ENCODE assay signal across 12 mouse cellular contexts in genomic region chrX:134751910-134752309, GRCm38 (mm10). TPM values are rescaled to one million over a fixed set of nuclear protein-coding genes. Genes with fewer than 3 reads are reported as not detected.
DNase-seq lines count a peak whose midpoint lies in the region; ATAC-seq and TF ChIP-seq lines count a peak whose summit lies in the region.
"Had no signal": no experiment of that assay in that cellular context is flagged by ENCODE, and none has a peak within 500 bp of the region (broad histone marks: within the 10 kb centered on the region; RNA-seq: fewer than 3 reads in every experiment).

No protein-coding gene starts in this region.

- no peaks in the 10 kb centered on the region for H3K9me3 ChIP-seq in heart, embryonic 11.5 days (replicated peaks; ENCODE audit: control insufficient read depth, low read length)
- H3K9me3 ChIP-seq in heart, embryonic 16.5 days (replicated peaks; ENCODE audit: control insufficient read depth, low read length): no peaks in the 10 kb centered on the region
- H3K9me3 ChIP-seq: embryonic facial prominence, embryonic 12.5 days; embryonic facial prominence, embryonic 15.5 days; heart, embryonic 15.5 days; hindbrain, embryonic 12.5 days; hindbrain, embryonic 15.5 days had no signal

- intact Hi-C loops in heart, postnatal 10 days (cut with DNase I): loop anchor here (5.0 kb wide), 1 partner anchor 55 kb away; the partner anchor contains the start of gene Armcx2

- TF ChIP-seq POLR2A in myocyte (IDR thresholded peaks at IDR 0.05; ENCODE audit: insufficient read length, low read depth): no peak

- H3K4me1 ChIP-seq in heart, embryonic 11.5 days (ENCODE audit: control insufficient read depth, insufficient read depth, low read length): no peaks in the 10 kb centered on the region
- peaks cover 6% of the 10 kb centered on the region; the same call in 1 of the 2 replicates for H3K4me1 ChIP-seq in heart, embryonic 16.5 days (ENCODE audit: control insufficient read depth, insufficient read depth, low read length)

- peak overlapping the region; percentile 57 for H3K27ac ChIP-seq in heart, embryonic 11.5 days (ENCODE audit: low read depth, low read length)
- H3K27ac ChIP-seq in heart, embryonic 16.5 days (ENCODE audit: low read length): peak overlapping the region; percentile 74; the same call in 1 of the 2 replicates
- H3K27ac ChIP-seq: hindbrain, embryonic 12.5 days had no signal

- DNase-seq in heart, adult 11 months: no peak
- DNase-seq in heart, postnatal 10 days: no peak
- DNase-seq in A20 (ENCODE audit: low read depth, low spot score): peak; percentile 31
- no peak for DNase-seq in adrenal gland, postnatal 4 days (ENCODE audit: low spot score in 2 of 2)

- H3K4me3 ChIP-seq in heart, embryonic 11.5 days (ENCODE audit: low read depth, low read length): no peak overlapping the region
- no peak overlapping the region for H3K4me3 ChIP-seq in heart, embryonic 16.5 days (ENCODE audit: low read length)
- peak overlapping the region; percentile 31 for H3K4me3 ChIP-seq in myocyte

- H3K79me2 ChIP-seq in myocyte (ENCODE audit: control insufficient read depth, insufficient read depth): no peaks in the 10 kb centered on the region

- no peak overlapping the region for H3K4me2 ChIP-seq in heart, embryonic 11.5 days
- H3K4me2 ChIP-seq in heart, embryonic 16.5 days (ENCODE audit: low read depth, low read length): no peak overlapping the region
- peak overlapping the region; percentile 85 for H3K4me2 ChIP-seq in myocyte (ENCODE audit: low read depth)

- H3K27me3 ChIP-seq in heart, embryonic 11.5 days (ENCODE audit: control insufficient read depth, insufficient read depth, low read length): peaks cover 3% of the 10 kb centered on the region; the same call in 1 of the 2 replicates
- no peaks in the 10 kb centered on the region for H3K27me3 ChIP-seq in heart, embryonic 16.5 days (ENCODE audit: control insufficient read depth, insufficient read depth, low read length)
- H3K27me3 ChIP-seq in myocyte (ENCODE audit: control insufficient read depth, insufficient read depth, insufficient read length): no peaks in the 10 kb centered on the region
- H3K27me3 ChIP-seq: heart, embryonic 15.5 days; hindbrain, embryonic 15.5 days had no signal

- 47% methylated on average over 2 of the region's 2 CpGs for WGBS in heart, embryonic 11.5 days (ENCODE audit: insufficient replicate concordance)
- 39% methylated on average over 2 of the region's 2 CpGs for WGBS in heart, embryonic 16.5 days

- no peak for ATAC-seq in heart, embryonic 11.5 days (replicated peaks; ENCODE audit: insufficient number of reproducible peaks, low FRiP score, low TSS enrichment)
- ATAC-seq in heart, embryonic 16.5 days (replicated peaks; ENCODE audit: extremely low read depth, insufficient read depth, low FRiP score): no peak

- no peak overlapping the region for H3ac ChIP-seq in myocyte (ENCODE audit: control insufficient read depth, insufficient read length)

- no peak overlapping the region for H3K9ac ChIP-seq in heart, embryonic 11.5 days (ENCODE audit: low read depth, low read length)
- no peak overlapping the region for H3K9ac ChIP-seq in heart, embryonic 16.5 days (ENCODE audit: low read length)
- H3K9ac ChIP-seq: embryonic facial prominence, embryonic 12.5 days; heart, embryonic 15.5 days; hindbrain, embryonic 12.5 days; hindbrain, embryonic 15.5 days had no signal

- no peaks in the 10 kb centered on the region for H3K36me3 ChIP-seq in heart, embryonic 11.5 days (ENCODE audit: control insufficient read depth, insufficient read depth, low read length)
- no peaks in the 10 kb centered on the region for H3K36me3 ChIP-seq in heart, embryonic 16.5 days (ENCODE audit: control insufficient read depth, insufficient read depth)
- no peaks in the 10 kb centered on the region for H3K36me3 ChIP-seq in myocyte (ENCODE audit: control insufficient read depth, insufficient read depth)
- H3K36me3 ChIP-seq: embryonic facial prominence, embryonic 12.5 days; embryonic facial prominence, embryonic 15.5 days; heart, embryonic 15.5 days; hindbrain, embryonic 12.5 days; hindbrain, embryonic 15.5 days had no signal

TF ChIP-seq in myocyte, 11 proteins besides CTCF, POLR2A, EP300 and RAD21:
- no peak for TF ChIP-seq USF1 (IDR thresholded peaks at IDR 0.05; ENCODE audit: low read depth)
- no peak for TF ChIP-seq MYOD1 (IDR thresholded peaks at IDR 0.05; ENCODE audit: control insufficient read depth in 1 of 3, insufficient read length in 2 of 3, low read depth in 2 of 3)

RNA-seq across cellular contexts. Expression of gene Armcx6, which starts 0.7 kb away (rescaled TPM):
- polyA plus RNA-seq in heart, embryonic 11.5 days (2014; fragmentation: Nextera tagmentation; extraction: Ambion mirVana): 16.6 and 18.4 TPM in 2 replicates
- 15.5 and 16.5 TPM in 2 replicates for polyA plus RNA-seq in heart, embryonic 16.5 days (2015; fragmentation: Nextera tagmentation; extraction: Ambion mirVana)
- total RNA-seq in heart, postnatal 10 days (2021): 1 to 10 TPM; 6.1 to 6.3 TPM
- polyA plus RNA-seq in myocyte (2012; fragmentation: generic; extraction: Trizol): 6.7 TPM
- total RNA-seq in adrenal gland, postnatal 4 days (2021): 10 to 100 TPM; 17.1 to 23.4 TPM

RNA-seq across cellular contexts. Expression of gene Armcx3, which starts 4.5 kb away (rescaled TPM):
- 82.0 and 94.0 TPM in 2 replicates for polyA plus RNA-seq in heart, embryonic 11.5 days (2014; fragmentation: Nextera tagmentation; extraction: Ambion mirVana)
- 84.1 and 90.9 TPM in 2 replicates for polyA plus RNA-seq in heart, embryonic 16.5 days (2015; fragmentation: Nextera tagmentation; extraction: Ambion mirVana)
- total RNA-seq in heart, postnatal 10 days (2021): 10 to 100 TPM; 46.4 to 49.5 TPM
- 24.2 TPM for polyA plus RNA-seq in myocyte (2012; fragmentation: generic; extraction: Trizol)
- total RNA-seq in adrenal gland, postnatal 4 days (2021): 10 to 100 TPM; 48.2 to 48.9 TPM

RNA-seq across cellular contexts. Expression of gene Armcx1, which starts 34.1 kb away (rescaled TPM):
- polyA plus RNA-seq in heart, embryonic 11.5 days (2014; fragmentation: Nextera tagmentation; extraction: Ambion mirVana): 36.1 and 40.5 TPM in 2 replicates
- 41.8 and 43.7 TPM in 2 replicates for polyA plus RNA-seq in heart, embryonic 16.5 days (2015; fragmentation: Nextera tagmentation; extraction: Ambion mirVana)
- total RNA-seq in heart, postnatal 10 days (2021): 10 to 100 TPM; 14.3 to 15.7 TPM
- 6.0 TPM for polyA plus RNA-seq in myocyte (2012; fragmentation: generic; extraction: Trizol)
- total RNA-seq in adrenal gland, postnatal 4 days (2021): 10 to 100 TPM; 32.7 to 36.5 TPM

RNA-seq across cellular contexts. Expression of gene Armcx2, which starts 57.1 kb away (rescaled TPM):
- 58.1 and 75.6 TPM in 2 replicates for polyA plus RNA-seq in heart, embryonic 11.5 days (2014; fragmentation: Nextera tagmentation; extraction: Ambion mirVana)
- 54.2 and 57.4 TPM in 2 replicates for polyA plus RNA-seq in heart, embryonic 16.5 days (2015; fragmentation: Nextera tagmentation; extraction: Ambion mirVana)
- 10 to 100 TPM; 28.2 to 34.1 TPM for total RNA-seq in heart, postnatal 10 days (2021)
- polyA plus RNA-seq in myocyte (2012; fragmentation: generic; extraction: Trizol): 49.4 TPM
- 10 to 100 TPM; 76.5 to 79.9 TPM for total RNA-seq in adrenal gland, postnatal 4 days (2021)
